Mouse (Mus musculus): ENCODE measurements around the gene Ss18l2. TPM values are rescaled to one million over a fixed set of nuclear protein-coding genes. Genes with fewer than 3 reads are reported as not detected.

Gene Ss18l2
- polyA plus RNA-seq, 1 experiment from 2014 or later, result 194 TPM

GRCm38 (mm10) chr9:121760271-121761090, 50.4 kb downstream of the Ss18l2 start:
- DNase-seq (ENCODE audit: low spot score) (peak; percentile 89), ATAC-seq (replicated peaks; ENCODE audit: low FRiP score, low read depth) (peak; percentile 68)
- peaks cover 12% of the 10 kb centered on the region for H3K36me3 ChIP-seq (ENCODE audit: insufficient read depth, low read length)
- no peaks in the 10 kb centered on the region for H3K9me3 ChIP-seq (replicated peaks; ENCODE audit: low read length)
- H3K27me3 ChIP-seq (ENCODE audit: insufficient read depth, low read length), result no peaks in the 10 kb centered on the region
- H3K4me1 ChIP-seq (replicated peaks; ENCODE audit: insufficient read depth, low read length), result 0 out of 2 replicates have a peak, but pooled peaks cover 10% of the 10 kb centered on the region
- H3K4me3 ChIP-seq (replicated peaks; ENCODE audit: low read depth, low read length), result peak overlapping the region; percentile 90
- H3K4me2 ChIP-seq (ENCODE audit: low read length), result peak overlapping the region; percentile 99
- H3K9ac ChIP-seq (ENCODE audit: low read depth, low read length), result peak overlapping the region; percentile 93
- no peak for TF ChIP-seq CTCF (IDR thresholded peaks at IDR 0.05; ENCODE audit: low read depth)
- WGBS, result 2% methylated on average over 43 of the region's 43 CpGs
- peak overlapping the region; percentile 90 for H3K27ac ChIP-seq

GRCm38 (mm10) chr9:121761091-121761665, 51.0 kb downstream of the Ss18l2 start:
- no peak for DNase-seq (ENCODE audit: low spot score)
- WGBS, result 56% methylated on average over 10 of the region's 10 CpGs

GRCm38 (mm10) chr9:121761787-121762186, 51.7 kb downstream of the Ss18l2 start:
- no peak for TF ChIP-seq CTCF (IDR thresholded peaks at IDR 0.05; ENCODE audit: low read depth)
- Histone ChIP-seq H3K9ac (ENCODE audit: low read depth, low read length) (no peak overlapping the region), H3K9me3 (replicated peaks; ENCODE audit: low read length) (no peaks in the 10 kb centered on the region), H3K4me3 (replicated peaks; ENCODE audit: low read depth, low read length) (no peak overlapping the region), H3K4me1 (replicated peaks; ENCODE audit: insufficient read depth, low read length) (0 out of 2 replicates have a peak, but pooled peaks cover 10% of the 10 kb centered on the region), H3K27ac (no peak overlapping the region), H3K27me3 (ENCODE audit: insufficient read depth, low read length) (no peaks in the 10 kb centered on the region), H3K36me3 (ENCODE audit: insufficient read depth, low read length) (peaks cover 23% of the 10 kb centered on the region), H3K4me2 (ENCODE audit: low read length) (no peak overlapping the region)
- no peak for DNase-seq (ENCODE audit: low spot score)
- 69% methylated on average over 8 of the region's 8 CpGs for WGBS
- ATAC-seq (replicated peaks; ENCODE audit: low FRiP score, low read depth), result no peak

More at GRCm38 (mm10) chr9:121761091-121761665, 51.0 kb downstream of the Ss18l2 start:
- Histone ChIP-seq H3K4me2 (ENCODE audit: low read length) (peak overlapping the region; percentile 99), H3K36me3 (ENCODE audit: insufficient read depth, low read length) (peaks cover 19% of the 10 kb centered on the region), H3K9me3 (replicated peaks; ENCODE audit: low read length) (no peaks in the 10 kb centered on the region), H3K27ac (no peak overlapping the region), H3K9ac (ENCODE audit: low read depth, low read length) (no peak overlapping the region), H3K4me1 (replicated peaks; ENCODE audit: insufficient read depth, low read length) (0 out of 2 replicates have a peak, but pooled peaks cover 10% of the 10 kb centered on the region), H3K4me3 (replicated peaks; ENCODE audit: low read depth, low read length) (peak overlapping the region; percentile 90; the same call in 1 of the 2 replicates), H3K27me3 (ENCODE audit: insufficient read depth, low read length) (no peaks in the 10 kb centered on the region)
- no peak for TF ChIP-seq CTCF (IDR thresholded peaks at IDR 0.05; ENCODE audit: low read depth)
- ATAC-seq (replicated peaks; ENCODE audit: low FRiP score, low read depth), result no peak

GRCm38 (mm10) chr9:121762248-121762647, 52.1 kb downstream of the Ss18l2 start:
- Histone ChIP-seq H3K4me2 (ENCODE audit: low read length) (no peak overlapping the region), H3K36me3 (ENCODE audit: insufficient read depth, low read length) (peaks cover 25% of the 10 kb centered on the region), H3K9me3 (replicated peaks; ENCODE audit: low read length) (no peaks in the 10 kb centered on the region), H3K27ac (no peak overlapping the region), H3K4me1 (replicated peaks; ENCODE audit: insufficient read depth, low read length) (0 out of 2 replicates have a peak, but pooled peaks cover 10% of the 10 kb centered on the region), H3K27me3 (ENCODE audit: insufficient read depth, low read length) (no peaks in the 10 kb centered on the region), H3K4me3 (replicated peaks; ENCODE audit: low read depth, low read length) (no peak overlapping the region), H3K9ac (ENCODE audit: low read depth, low read length) (no peak overlapping the region)
- ATAC-seq (replicated peaks; ENCODE audit: low FRiP score, low read depth), result no peak
- no peak for TF ChIP-seq CTCF (IDR thresholded peaks at IDR 0.05; ENCODE audit: low read depth)
- DNase-seq (ENCODE audit: low spot score), result no peak
- 86% methylated on average over 10 of the region's 10 CpGs for WGBS

- Histone ChIP-seq H3K4me1 (replicated peaks; ENCODE audit: insufficient read depth, low read length) (0 out of 2 replicates have a peak, but pooled peaks cover 10% of the 10 kb centered on the region), H3K9ac (ENCODE audit: low read depth, low read length) (no peak overlapping the region), H3K36me3 (ENCODE audit: insufficient read depth, low read length) (peaks cover 25% of the 10 kb centered on the region), H3K9me3 (replicated peaks; ENCODE audit: low read length) (no peaks in the 10 kb centered on the region), H3K4me3 (replicated peaks; ENCODE audit: low read depth, low read length) (no peak overlapping the region), H3K4me2 (ENCODE audit: low read length) (no peak overlapping the region), H3K27ac (no peak overlapping the region), H3K27me3 (ENCODE audit: insufficient read depth, low read length) (no peaks in the 10 kb centered on the region)
- ATAC-seq (replicated peaks; ENCODE audit: low FRiP score, low read depth) (no peak), DNase-seq (ENCODE audit: low spot score) (no peak)
- TF ChIP-seq CTCF (IDR thresholded peaks at IDR 0.05; ENCODE audit: low read depth), result no peak
- WGBS, result 87% methylated on average over 25 of the region's 25 CpGs
Measured at GRCm38 (mm10) chr9:121762761-121763160, 52.6 kb downstream of the Ss18l2 start.

Other genes starting within 250 kb of the Ss18l2 start
- 13.0 and 14.0 TPM in 2 replicates for gene Cck, start 214.6 kb upstream of the Ss18l2 start, polyA plus RNA-seq (2015; fragmentation: Nextera tagmentation; extraction: Ambion mirVana)
- 0.28 TPM in 1 of 2 replicates, not detected in the other for gene Lyzl4, start 68.2 kb upstream of the Ss18l2 start, polyA plus RNA-seq (2015; fragmentation: Nextera tagmentation; extraction: Ambion mirVana)
- 0.13 and 0.17 TPM in 2 replicates for gene Vipr1, start 67.6 kb upstream of the Ss18l2 start, polyA plus RNA-seq (2015; fragmentation: Nextera tagmentation; extraction: Ambion mirVana)
- 7.4 and 8.1 TPM in 2 replicates for gene Sec22c, start 4.8 kb upstream of the Ss18l2 start, polyA plus RNA-seq (2015; fragmentation: Nextera tagmentation; extraction: Ambion mirVana)
- 42.8 and 44.7 TPM in 2 replicates for gene Nktr, start 8.8 kb downstream of the Ss18l2 start, polyA plus RNA-seq (2015; fragmentation: Nextera tagmentation; extraction: Ambion mirVana)
- gene Zfp651, start 49.0 kb downstream of the Ss18l2 start, polyA plus RNA-seq (2015; fragmentation: Nextera tagmentation; extraction: Ambion mirVana), result 13.6 and 14.4 TPM in 2 replicates
- gene Klhl40, start 67.3 kb downstream of the Ss18l2 start, polyA plus RNA-seq (2015; fragmentation: Nextera tagmentation; extraction: Ambion mirVana), result 0.13 TPM in 1 of 2 replicates, not detected in the other
- gene Hhatl, start 82.2 kb downstream of the Ss18l2 start, polyA plus RNA-seq (2015; fragmentation: Nextera tagmentation; extraction: Ambion mirVana), result 0.11 and 0.42 TPM in 2 replicates
- 0.23 and 0.25 TPM in 2 replicates for gene Ccdc13, start 129.1 kb downstream of the Ss18l2 start, polyA plus RNA-seq (2015; fragmentation: Nextera tagmentation; extraction: Ambion mirVana)
- 148 and 151 TPM in 2 replicates for gene Higd1a, start 148.0 kb downstream of the Ss18l2 start, polyA plus RNA-seq (2015; fragmentation: Nextera tagmentation; extraction: Ambion mirVana)
- 0.79 and 0.97 TPM in 2 replicates for gene Ackr2, start 188.0 kb downstream of the Ss18l2 start, polyA plus RNA-seq (2015; fragmentation: Nextera tagmentation; extraction: Ambion mirVana)
- gene Cyp8b1, start 206.0 kb downstream of the Ss18l2 start, polyA plus RNA-seq (2015; fragmentation: Nextera tagmentation; extraction: Ambion mirVana), result not detected in 2 replicates
- gene Fam198a, start 240.7 kb downstream of the Ss18l2 start, polyA plus RNA-seq (2015; fragmentation: Nextera tagmentation; extraction: Ambion mirVana), result 0.37 and 0.50 TPM in 2 replicates